Mouse (Mus musculus) forebrain, embryonic 16.5 days (tissue): ENCODE measurements at regions not wholly inside any gene's neighbourhood (a gene's known extent, or its start where the extent isn't known, plus 50 kb on each side); places are given as distances from the start of the nearest gene placed in this dataset.

Source experiments
- ATAC-seq: fragments of 200-750 bp; cut with Nextera tagmentation; 2 replicates; pipeline ENCODE4 v1.8.0; 2017; ENCODE audit warnings: mild to moderate bottlenecking, moderate library complexity
- H3K27ac ChIP-seq: fragments of 300-500 bp; sonication (generic); 2 replicates; pipeline ENCODE4 v1.5.1; 2014; ENCODE audit warnings: low read length, control low read depth
- H3K27me3 ChIP-seq: fragments of 300-500 bp; sonication (generic); replicated peaks from 2 replicates; pipeline ENCODE4 v1.6.1; 2014; ENCODE audit warnings: low read length; ENCODE audit not compliant: control insufficient read depth, insufficient read depth
- H3K36me3 ChIP-seq: fragments of 300-500 bp; sonication (generic); 2 replicates; pipeline ENCODE4 v1.6.1; 2014; ENCODE audit not compliant: control insufficient read depth, insufficient read depth
- H3K4me1 ChIP-seq: fragments of 300-500 bp; sonication (generic); replicated peaks from 2 replicates; pipeline ENCODE4 v1.6.1; 2014; ENCODE audit warnings: low read length; ENCODE audit not compliant: control insufficient read depth, insufficient read depth
- H3K4me2 ChIP-seq: fragments of 300-500 bp; sonication (generic); 2 replicates; pipeline ENCODE4 v1.6.1; 2014; ENCODE audit warnings: mild to moderate bottlenecking, low read length, control low read depth
- H3K4me3 ChIP-seq: fragments of 300-500 bp; sonication (generic); replicated peaks from 2 replicates; pipeline ENCODE4 v1.5.1; 2014; ENCODE audit warnings: mild to moderate bottlenecking, low read length, control low read depth
- H3K9ac ChIP-seq: fragments of 300-500 bp; sonication (generic); replicated peaks from 2 replicates; pipeline ENCODE4 v1.6.1; 2014; ENCODE audit warnings: low read depth, low read length, control low read depth
- H3K9me3 ChIP-seq: fragments of 300-500 bp; sonication (generic); 2 replicates; pipeline ENCODE4 v1.6.1; 2016; ENCODE audit warnings: low read length; ENCODE audit not compliant: control insufficient read depth
- WGBS: fragments of 180-500 bp; shearing (Covaris S2); extraction: QIAGEN DNeasy Blood & Tissue Kit; methylation state at CpG from one replicate; pipeline ENCODE4 v1.1.7; 2014; 5-methylcytosine and 5-hydroxymethylcytosine counted together

DNA sequence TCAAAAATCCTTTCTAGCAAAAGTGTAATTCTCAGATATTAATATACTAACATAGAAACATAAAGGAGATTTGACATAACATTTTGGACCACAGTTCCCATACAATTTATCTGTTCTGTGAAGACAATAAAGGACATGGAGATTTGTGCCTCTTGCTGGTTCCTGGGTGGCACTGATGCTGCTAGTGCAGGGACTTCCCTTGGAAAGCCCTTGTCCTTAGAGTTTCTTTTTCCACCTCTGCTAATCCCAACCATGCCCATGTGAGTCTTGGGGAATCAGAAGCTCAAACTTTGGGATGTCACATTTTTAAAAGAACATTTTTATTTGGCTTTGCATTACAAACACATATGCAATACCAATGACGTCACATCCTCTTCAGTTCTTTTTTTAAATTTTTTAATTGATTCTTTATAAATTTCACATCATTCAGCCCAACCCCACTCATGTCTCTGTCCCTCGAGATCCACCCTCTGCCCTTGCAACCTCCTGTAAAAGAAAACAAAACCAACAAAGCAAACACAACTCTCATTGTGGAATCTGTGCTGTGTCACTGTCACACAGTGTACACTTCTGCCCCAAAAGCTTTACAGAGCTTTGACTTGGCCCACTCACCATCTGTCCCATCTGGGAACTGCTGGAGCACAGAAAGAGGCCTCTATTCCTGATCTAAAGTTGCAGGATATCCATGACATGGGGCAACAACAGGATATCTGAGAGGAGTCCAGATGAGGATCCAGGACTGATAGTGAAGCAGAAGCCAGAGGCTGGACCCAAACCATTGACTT lies 112.2 kb upstream of the Speer4f2 start:
- no peak for ATAC-seq
- no peaks in the 10 kb centered on the region for H3K4me1 ChIP-seq
- no peak overlapping the region for H3K4me3 ChIP-seq
- no peak overlapping the region for H3K27ac ChIP-seq
- 68% methylated on average over 2 of the region's 2 CpGs for WGBS
- H3K4me2 ChIP-seq: no peak overlapping the region
- no peak overlapping the region for H3K9ac ChIP-seq
- H3K36me3 ChIP-seq: no peaks in the 10 kb centered on the region
- no peaks in the 10 kb centered on the region for H3K9me3 ChIP-seq
- no peaks in the 10 kb centered on the region for H3K27me3 ChIP-seq

DNA sequence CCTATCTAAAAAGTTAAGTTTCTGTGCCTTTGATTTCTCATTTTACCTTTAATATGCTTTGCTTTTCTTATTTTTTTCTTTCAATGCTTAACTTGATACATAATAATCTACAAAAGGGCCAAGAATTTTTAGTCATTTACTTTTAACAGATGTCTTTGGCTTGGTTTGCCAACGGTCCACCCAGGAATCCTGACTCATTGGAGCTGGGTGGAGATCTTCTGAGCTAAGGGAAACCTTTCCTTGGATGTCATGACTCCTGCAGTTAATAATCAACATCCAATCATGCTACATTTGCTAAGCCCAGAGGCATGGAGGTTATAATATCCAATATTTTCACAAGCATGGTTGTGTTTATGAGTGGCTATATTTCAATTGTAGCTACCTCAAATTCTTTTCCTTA lies 110.9 kb upstream of the Speer4f2 start:
- Histone ChIP-seq H3K9ac (no peak overlapping the region), H3K4me3 (no peak overlapping the region), H3K4me2 (no peak overlapping the region), H3K36me3 (no peaks in the 10 kb centered on the region), H3K9me3 (no peaks in the 10 kb centered on the region), H3K27me3 (no peaks in the 10 kb centered on the region), H3K27ac (no peak overlapping the region), H3K4me1 (no peaks in the 10 kb centered on the region)
- ATAC-seq: no peak
- 89% methylated on average over 1 of the region's 1 CpGs for WGBS

DNA sequence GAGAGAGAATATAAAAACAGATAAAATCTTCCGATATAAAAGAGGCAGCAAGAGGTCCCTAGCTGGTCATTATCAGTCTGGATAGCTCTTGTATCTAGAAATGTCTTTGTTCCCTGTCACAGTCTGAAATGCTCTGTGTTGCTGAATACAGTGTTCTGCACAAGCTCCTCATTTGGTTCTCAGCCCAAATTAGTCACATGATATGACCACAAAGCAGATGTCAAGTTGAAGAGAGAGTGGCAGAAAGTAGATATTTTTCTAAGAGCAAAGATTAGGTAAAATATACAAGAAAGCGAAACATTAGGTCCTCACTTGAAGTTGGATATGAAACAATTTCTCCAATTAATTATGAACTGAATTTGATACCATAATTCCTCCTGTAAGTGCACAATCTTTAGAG lies 101.8 kb upstream of the Speer4f2 start:
- no peak overlapping the region for H3K4me3 ChIP-seq
- H3K4me1 ChIP-seq: peaks cover 2% of the 10 kb centered on the region; the same call in 1 of the 2 replicates
- no peaks in the 10 kb centered on the region for H3K27me3 ChIP-seq
- no peak overlapping the region for H3K4me2 ChIP-seq
- H3K9ac ChIP-seq: no peak overlapping the region
- H3K36me3 ChIP-seq: no peaks in the 10 kb centered on the region
- no peaks in the 10 kb centered on the region for H3K9me3 ChIP-seq
- ATAC-seq: no peak
- H3K27ac ChIP-seq: no peak overlapping the region
- WGBS: 90% methylated on average over 2 of the region's 2 CpGs

DNA sequence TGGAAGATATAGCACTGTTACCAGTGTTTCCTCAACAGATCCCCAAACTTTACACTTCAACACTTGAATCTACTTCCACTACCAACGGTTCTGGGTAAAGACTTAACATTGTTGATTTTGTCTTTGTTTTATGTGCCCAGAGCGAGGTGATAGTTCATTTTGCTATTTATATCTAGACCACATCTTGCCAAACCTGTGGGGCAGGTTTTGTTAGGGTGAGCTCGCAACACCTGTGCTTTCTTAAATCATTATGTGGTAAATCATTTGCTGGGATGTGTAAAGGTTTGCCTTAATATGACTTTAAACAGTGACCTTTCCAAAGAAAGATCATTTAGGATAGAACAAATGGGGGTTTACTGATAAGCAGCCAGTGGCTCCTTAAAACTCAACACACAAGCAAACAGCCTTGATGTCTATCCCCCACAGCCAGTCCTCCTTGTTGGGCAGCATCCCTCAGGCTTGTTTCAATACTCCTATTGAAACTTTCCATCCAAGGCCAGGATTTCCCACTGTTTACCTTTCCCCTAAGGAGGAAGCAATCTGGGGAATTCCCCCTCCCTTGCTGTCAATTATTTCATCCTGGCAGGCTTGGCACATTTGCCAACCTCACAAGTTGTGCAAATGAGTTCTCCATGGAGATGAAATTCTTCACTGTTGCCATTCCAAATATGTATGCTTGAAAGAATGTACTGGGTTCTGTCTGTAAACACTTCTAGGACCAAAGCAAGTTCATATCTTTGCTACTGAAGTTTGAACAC lies 101.1 kb upstream of the Speer4f2 start:
- H3K4me1 ChIP-seq: peaks cover 2% of the 10 kb centered on the region; the same call in 1 of the 2 replicates
- H3K9me3 ChIP-seq: no peaks in the 10 kb centered on the region
- whole genome bisulfite sequencing: 84% methylated on average over 3 of the region's 3 CpGs
- H3K27me3 ChIP-seq: no peaks in the 10 kb centered on the region
- no peak overlapping the region for H3K4me3 ChIP-seq
- no peak overlapping the region for H3K9ac ChIP-seq
- no peaks in the 10 kb centered on the region for H3K36me3 ChIP-seq
- no peak for ATAC-seq
- no peak overlapping the region for H3K27ac ChIP-seq
- no peak overlapping the region for H3K4me2 ChIP-seq

DNA sequence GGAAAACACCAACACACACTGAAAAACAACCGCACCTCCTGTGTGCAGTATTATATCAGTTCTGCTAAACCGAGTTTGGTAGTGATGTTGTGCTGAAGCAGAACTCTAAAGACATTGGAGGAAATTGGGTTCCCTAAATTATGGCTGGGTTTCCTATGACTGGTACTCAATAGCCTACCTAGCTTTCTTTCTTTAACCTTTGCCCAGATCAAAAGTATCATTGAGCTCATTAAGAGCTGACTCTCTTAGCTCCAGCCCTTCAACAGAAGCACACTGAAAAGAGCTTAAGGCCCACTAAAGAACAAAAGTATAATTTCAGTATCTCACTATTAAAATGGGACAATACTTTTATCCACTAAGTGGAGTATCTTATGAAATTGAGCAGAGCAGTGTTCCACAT lies 97.6 kb upstream of the Speer4f2 start:
- Histone ChIP-seq H3K9ac (no peak overlapping the region), H3K27ac (no peak overlapping the region), H3K4me3 (no peak overlapping the region), H3K4me2 (no peak overlapping the region), H3K36me3 (no peaks in the 10 kb centered on the region), H3K9me3 (no peaks in the 10 kb centered on the region), H3K27me3 (no peaks in the 10 kb centered on the region), H3K4me1 (peaks cover 2% of the 10 kb centered on the region; the same call in 1 of the 2 replicates)
- no peak for ATAC-seq
- 87% methylated on average over 2 of the region's 2 CpGs for WGBS

DNA sequence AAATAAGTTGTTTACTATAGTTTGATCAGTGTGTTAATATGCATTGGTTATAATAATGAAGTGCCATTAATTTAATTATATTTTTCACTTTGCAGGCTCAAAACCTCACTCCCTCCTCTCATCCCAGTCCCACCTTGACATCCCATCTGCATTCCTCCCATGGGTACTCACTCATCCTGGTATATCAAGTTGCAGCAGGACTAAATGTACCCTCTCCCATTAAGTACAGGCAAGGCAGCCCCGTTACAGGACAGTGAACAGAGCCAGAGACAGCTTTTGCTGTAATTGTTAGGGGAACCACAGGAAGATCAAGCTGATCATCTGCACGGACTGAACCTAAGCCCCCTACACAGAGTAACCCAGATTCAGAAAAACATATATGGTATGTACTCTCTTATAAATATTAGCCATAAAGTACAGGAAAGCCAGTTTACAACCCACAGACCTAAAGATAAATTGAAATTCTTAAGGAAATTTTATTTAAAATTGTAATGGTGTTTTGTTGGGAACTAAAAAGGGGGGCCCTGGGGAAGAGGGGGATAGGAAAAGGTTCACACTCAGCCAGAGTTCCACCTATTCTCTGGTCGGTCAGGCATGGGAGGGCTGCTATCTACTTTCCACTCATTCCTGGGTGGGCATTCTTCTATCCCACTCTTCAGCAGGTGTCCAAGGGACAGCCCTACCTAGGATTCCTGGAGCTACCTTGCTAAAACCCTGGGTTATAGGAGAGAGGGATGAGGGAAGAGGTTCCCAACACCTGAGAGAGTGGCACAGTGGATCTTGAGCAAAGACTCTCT lies 96.0 kb upstream of the Speer4f2 start:
- no peak for ATAC-seq

DNA sequence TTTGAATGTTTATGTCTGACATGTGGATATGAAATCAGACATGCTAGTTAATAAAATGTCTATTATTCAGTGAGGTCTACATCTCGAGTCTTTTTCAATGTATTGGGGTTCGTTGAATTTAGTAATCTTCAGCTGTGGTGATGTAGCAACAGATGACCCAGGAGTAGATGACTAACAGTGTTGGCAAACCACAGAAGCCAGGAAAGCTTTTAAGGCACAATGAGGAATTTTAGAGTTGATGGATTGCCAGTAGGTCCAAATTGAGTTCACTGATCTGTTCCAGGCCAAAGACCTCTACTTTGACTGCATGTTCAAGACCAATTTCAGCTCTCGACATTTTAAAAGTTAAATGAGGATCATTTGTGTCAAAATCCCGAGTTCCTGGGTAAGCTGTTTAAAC lies 92.8 kb upstream of the Speer4f2 start:
- no peak for ATAC-seq

More for the DNA sequence above, 96.0 kb upstream of the Speer4f2 start:
- Histone ChIP-seq H3K4me3 (no peak overlapping the region), H3K9me3 (no peaks in the 10 kb centered on the region), H3K36me3 (no peaks in the 10 kb centered on the region), H3K27ac (no peak overlapping the region), H3K4me1 (peaks cover 2% of the 10 kb centered on the region; the same call in 1 of the 2 replicates), H3K27me3 (no peaks in the 10 kb centered on the region), H3K4me2 (no peak overlapping the region), H3K9ac (no peak overlapping the region)
- WGBS: 83% methylated on average over 3 of the region's 3 CpGs

DNA sequence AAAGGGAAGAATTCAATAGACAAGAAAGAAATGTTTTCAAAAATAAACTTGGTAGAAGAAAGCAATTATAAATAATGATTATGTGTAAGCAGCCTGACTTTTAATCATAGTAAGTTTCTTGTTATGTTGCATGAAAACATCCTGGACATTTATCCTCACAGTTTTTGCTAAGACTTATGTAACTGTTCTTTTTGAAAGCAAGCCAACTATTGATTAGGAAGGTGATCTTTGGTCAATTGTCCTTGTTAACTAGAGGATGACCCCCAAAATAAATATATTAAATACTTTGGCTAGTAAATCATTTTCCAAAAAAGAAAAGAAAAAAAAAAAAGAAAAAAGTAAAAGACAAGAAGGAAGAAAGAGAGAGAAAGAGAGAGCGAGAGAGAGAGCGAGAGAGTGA lies 92.0 kb upstream of the Speer4f2 start:
- H3K36me3 ChIP-seq: no peaks in the 10 kb centered on the region
- no peak overlapping the region for H3K4me2 ChIP-seq
- H3K27ac ChIP-seq: no peak overlapping the region
- H3K4me1 ChIP-seq: no peaks in the 10 kb centered on the region
- no peak overlapping the region for H3K4me3 ChIP-seq
- H3K27me3 ChIP-seq: no peaks in the 10 kb centered on the region
- ATAC-seq: no peak
- H3K9me3 ChIP-seq: no peaks in the 10 kb centered on the region
- WGBS: 89% methylated on average over 2 of the region's 2 CpGs
- no peak overlapping the region for H3K9ac ChIP-seq

More for the DNA sequence above, 92.8 kb upstream of the Speer4f2 start:
- no peak overlapping the region for H3K27ac ChIP-seq
- no peak overlapping the region for H3K4me3 ChIP-seq
- H3K9ac ChIP-seq: no peak overlapping the region
- no peaks in the 10 kb centered on the region for H3K36me3 ChIP-seq
- no peaks in the 10 kb centered on the region for H3K9me3 ChIP-seq
- no peak overlapping the region for H3K4me2 ChIP-seq
- no peaks in the 10 kb centered on the region for H3K4me1 ChIP-seq
- no peaks in the 10 kb centered on the region for H3K27me3 ChIP-seq
- 87% methylated on average over 4 of the region's 4 CpGs for WGBS

DNA sequence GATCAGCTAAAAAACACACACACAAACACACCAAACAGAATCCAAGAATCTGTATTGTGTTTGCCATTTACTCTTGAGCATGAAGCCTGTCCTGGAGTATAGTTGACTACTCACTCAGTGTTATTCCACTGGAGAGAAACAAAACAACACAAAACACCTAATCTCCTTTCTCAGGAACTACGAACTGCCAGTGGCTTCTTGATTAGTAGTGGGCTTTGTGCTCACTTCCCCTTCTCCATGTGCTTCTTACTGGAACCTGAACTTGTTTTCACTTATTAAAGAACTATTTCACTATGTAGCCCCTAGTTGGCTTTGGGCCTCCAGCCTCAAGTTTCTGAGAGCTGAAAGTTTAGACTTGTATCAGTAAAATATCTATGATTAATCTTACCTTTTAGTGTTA lies 84.0 kb upstream of the Speer4f2 start:
- H3K9ac ChIP-seq: no peak overlapping the region
- H3K4me2 ChIP-seq: no peak overlapping the region
- ATAC-seq: no peak
- no peaks in the 10 kb centered on the region for H3K9me3 ChIP-seq
- no peaks in the 10 kb centered on the region for H3K4me1 ChIP-seq
- WGBS: 61% methylated on average over 1 of the region's 1 CpGs
- H3K36me3 ChIP-seq: no peaks in the 10 kb centered on the region
- H3K4me3 ChIP-seq: no peak overlapping the region
- H3K27me3 ChIP-seq: no peaks in the 10 kb centered on the region
- no peak overlapping the region for H3K27ac ChIP-seq
